Mouse (Mus musculus) cortical plate, adult 2 months (tissue): ENCODE measurements around the gene Glb1.

Experiments used
- CTCF ChIP-seq: fragments of 200-500 bp; IDR thresholded peaks from 2 replicates; pipeline ENCODE4 v1.5.1; 2011; ENCODE audit warnings: mild to moderate bottlenecking, control low read depth, low read length; ENCODE audit not compliant: insufficient read depth; ENCODE audit errors: extremely low read depth
- POLR2A ChIP-seq: fragments of 200-500 bp; IDR thresholded peaks from 2 replicates; pipeline ENCODE4 v1.6.1; 2011; ENCODE audit warnings: mild to moderate bottlenecking, low read length, control low read depth; ENCODE audit not compliant: insufficient read depth; ENCODE audit errors: extremely low read depth

GRCm38 (mm10) chr9:114509785-114510184, 108.9 kb downstream of the Glb1 start:
- TF ChIP-seq CTCF (no peak), POLR2A (no peak)
